Mouse (Mus musculus) hindbrain, embryonic 10.5 days (tissue): ENCODE data around the gene Arhgef11. TPM values are rescaled to one million over a fixed set of nuclear protein-coding genes. Genes with fewer than 3 reads are reported as not detected.

Source experiments
- DNase-seq: peaks from one replicate; pipeline ENCODE4 v3.0.0-alpha.2; 2017; ENCODE audit warnings: low spot score
- H3K27ac ChIP-seq: fragments of 300-500 bp; sonication (generic); 2 replicates; pipeline ENCODE4 v1.5.1; 2016; ENCODE audit warnings: mild to moderate bottlenecking, moderate library complexity
- H3K27me3 ChIP-seq: fragments of 300-500 bp; sonication (generic); 2 replicates; pipeline ENCODE4 v1.6.1; 2016; ENCODE audit warnings: mild to moderate bottlenecking; ENCODE audit not compliant: poor library complexity, insufficient read depth, severe bottlenecking
- H3K36me3 ChIP-seq: fragments of 300-500 bp; sonication (generic); 2 replicates; pipeline ENCODE4 v1.6.1; 2016; ENCODE audit warnings: mild to moderate bottlenecking, moderate library complexity
- H3K4me1 ChIP-seq: fragments of 300-500 bp; sonication (generic); replicated peaks from 2 replicates; pipeline ENCODE4 v1.6.1; 2016; ENCODE audit warnings: mild to moderate bottlenecking
- H3K4me3 ChIP-seq: fragments of 300-500 bp; sonication (generic); 2 replicates; pipeline ENCODE4 v1.5.1; 2016; ENCODE audit warnings: mild to moderate bottlenecking, moderate library complexity
- H3K9me3 ChIP-seq: fragments of 300-500 bp; sonication (generic); 2 replicates; pipeline ENCODE4 v1.6.1; 2016; ENCODE audit warnings: mild to moderate bottlenecking, moderate library complexity
- WGBS: fragments of 180-500 bp; shearing (Covaris S2); methylation state at CpG from one replicate; pipeline ENCODE4 v1.1.7; 2016; 5-methylcytosine and 5-hydroxymethylcytosine counted together
- polyA plus RNA-seq: library from polyadenylated mRNA; unstranded; fragments of >200 nt; fragmentation: Nextera tagmentation; extraction: Ambion mirVana; gene quantifications from 2 replicates; pipeline ENCODE4 v1.2.1, GENCODE M21; 2016

Gene Arhgef11
- polyA plus RNA-seq, 1 experiment from 2014 or later = 18.7 TPM

GRCm38 (mm10) chr3:87624899-87625298 lies 7.5 kb downstream of the Arhgef11 start:
- Histone ChIP-seq H3K27ac (no peak overlapping the region), H3K27me3 (no peaks in the 10 kb centered on the region), H3K4me1 (peaks cover 21% of the 10 kb centered on the region), H3K36me3 (peaks cover 14% of the 10 kb centered on the region), H3K9me3 (no peaks in the 10 kb centered on the region), H3K4me3 (no peak overlapping the region)
- no peak for DNase-seq
- WGBS = 91% methylated on average over 4 of the region's 4 CpGs

GRCm38 (mm10) chr3:87630899-87631298 lies 13.5 kb downstream of the Arhgef11 start:
- Histone ChIP-seq H3K36me3 (peaks cover 6% of the 10 kb centered on the region; the same call in 1 of the 2 replicates), H3K27me3 (no peaks in the 10 kb centered on the region), H3K4me3 (no peak overlapping the region), H3K9me3 (no peaks in the 10 kb centered on the region), H3K4me1 (0 out of 2 replicates have a peak, but pooled peaks cover 12% of the 10 kb centered on the region), H3K27ac (no peak overlapping the region)
- WGBS = 92% methylated on average over 9 of the region's 9 CpGs
- no peak for DNase-seq

- 74% methylated on average over 4 of the region's 4 CpGs for WGBS
- no peak overlapping the region for H3K4me3 ChIP-seq
- H3K27ac ChIP-seq = no peak overlapping the region
- no peak for DNase-seq
- no peaks in the 10 kb centered on the region for H3K9me3 ChIP-seq
- 0 out of 2 replicates have a peak, but pooled peaks cover 12% of the 10 kb centered on the region for H3K4me1 ChIP-seq
- peaks cover 6% of the 10 kb centered on the region; the same call in 1 of the 2 replicates for H3K36me3 ChIP-seq
- H3K27me3 ChIP-seq = no peaks in the 10 kb centered on the region
Measured at GRCm38 (mm10) chr3:87631408-87631807, 14.0 kb downstream of the Arhgef11 start.

DNA sequence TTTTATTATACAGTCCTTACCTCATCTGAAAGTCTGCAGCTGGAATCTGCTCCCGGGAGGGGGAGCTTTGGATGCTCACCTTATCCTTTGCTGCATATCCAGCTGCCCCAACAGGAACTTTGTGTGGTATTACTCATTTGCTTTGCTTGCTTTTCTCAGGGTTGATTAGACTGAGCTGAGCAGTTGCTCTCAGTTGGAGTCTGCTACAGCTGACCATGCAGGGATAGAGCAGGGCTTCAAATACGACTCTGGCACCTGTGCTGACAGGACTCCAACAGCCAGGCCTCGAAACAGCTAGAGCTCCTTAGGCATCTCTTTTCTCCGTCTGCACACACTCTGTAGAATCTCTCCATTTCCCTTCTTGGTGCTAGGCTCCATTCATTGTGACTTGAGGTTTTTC lies 18.2 kb downstream of the Arhgef11 start:
- no peaks in the 10 kb centered on the region for H3K27me3 ChIP-seq
- DNase-seq = no peak
- H3K9me3 ChIP-seq = no peaks in the 10 kb centered on the region
- no peaks in the 10 kb centered on the region for H3K36me3 ChIP-seq
- H3K27ac ChIP-seq = no peak overlapping the region
- H3K4me3 ChIP-seq = no peak overlapping the region
- H3K4me1 ChIP-seq = 0 out of 2 replicates have a peak, but pooled peaks cover 8% of the 10 kb centered on the region
- WGBS = 78% methylated on average over 4 of the region's 4 CpGs

- Histone ChIP-seq H3K4me3 (no peak overlapping the region), H3K36me3 (peaks cover 15% of the 10 kb centered on the region), H3K4me1 (no peaks in the 10 kb centered on the region; the same call in 1 of the 2 replicates), H3K27me3 (no peaks in the 10 kb centered on the region), H3K27ac (no peak overlapping the region), H3K9me3 (no peaks in the 10 kb centered on the region)
- no peak for DNase-seq
- WGBS = 85% methylated on average over 1 of the region's 1 CpGs
Measured at GRCm38 (mm10) chr3:87643453-87643852, 26.1 kb downstream of the Arhgef11 start.

GRCm38 (mm10) chr3:87646174-87646573 lies 28.8 kb downstream of the Arhgef11 start:
- 97% methylated on average over 1 of the region's 1 CpGs for WGBS
- DNase-seq = no peak
- Histone ChIP-seq H3K27ac (no peak overlapping the region), H3K27me3 (no peaks in the 10 kb centered on the region), H3K4me3 (no peak overlapping the region), H3K9me3 (no peaks in the 10 kb centered on the region), H3K36me3 (peaks cover 9% of the 10 kb centered on the region; the same call in 1 of the 2 replicates), H3K4me1 (no peaks in the 10 kb centered on the region; the same call in 1 of the 2 replicates)

DNA sequence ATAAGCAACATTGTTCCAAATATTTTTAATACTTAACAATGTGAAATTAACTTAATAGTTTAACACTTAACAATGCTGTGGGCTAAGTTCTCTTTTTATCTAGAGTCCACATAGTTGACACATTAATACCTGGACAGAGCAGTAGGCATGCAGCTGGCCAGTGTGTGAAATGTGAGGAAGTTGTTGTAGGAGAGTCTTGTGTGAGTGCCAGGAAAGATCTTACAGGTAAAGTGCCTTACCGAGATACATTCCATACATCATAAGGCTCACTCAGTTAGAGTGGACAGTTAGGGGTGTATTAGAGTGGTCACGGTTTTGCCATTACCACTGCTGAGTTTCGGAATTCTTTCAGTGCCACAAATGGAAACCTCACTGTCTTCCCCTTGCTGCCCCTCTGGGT lies 31.7 kb downstream of the Arhgef11 start:
- H3K27ac ChIP-seq = no peak overlapping the region
- DNase-seq = no peak
- H3K4me1 ChIP-seq = no peaks in the 10 kb centered on the region
- 88% methylated on average over 3 of the region's 3 CpGs for WGBS
- no peak overlapping the region for H3K4me3 ChIP-seq
- H3K9me3 ChIP-seq = no peaks in the 10 kb centered on the region
- no peaks in the 10 kb centered on the region for H3K36me3 ChIP-seq
- no peaks in the 10 kb centered on the region for H3K27me3 ChIP-seq

GRCm38 (mm10) chr3:87658348-87658747 lies 41.0 kb downstream of the Arhgef11 start:
- Histone ChIP-seq H3K27ac (no peak overlapping the region), H3K4me3 (no peak overlapping the region), H3K27me3 (no peaks in the 10 kb centered on the region), H3K4me1 (peaks cover 6% of the 10 kb centered on the region; the same call in 1 of the 2 replicates), H3K9me3 (no peaks in the 10 kb centered on the region), H3K36me3 (0 out of 2 replicates have a peak, but pooled peaks cover 6% of the 10 kb centered on the region)
- WGBS = 68% methylated on average over 2 of the region's 2 CpGs
- no peak for DNase-seq

DNA sequence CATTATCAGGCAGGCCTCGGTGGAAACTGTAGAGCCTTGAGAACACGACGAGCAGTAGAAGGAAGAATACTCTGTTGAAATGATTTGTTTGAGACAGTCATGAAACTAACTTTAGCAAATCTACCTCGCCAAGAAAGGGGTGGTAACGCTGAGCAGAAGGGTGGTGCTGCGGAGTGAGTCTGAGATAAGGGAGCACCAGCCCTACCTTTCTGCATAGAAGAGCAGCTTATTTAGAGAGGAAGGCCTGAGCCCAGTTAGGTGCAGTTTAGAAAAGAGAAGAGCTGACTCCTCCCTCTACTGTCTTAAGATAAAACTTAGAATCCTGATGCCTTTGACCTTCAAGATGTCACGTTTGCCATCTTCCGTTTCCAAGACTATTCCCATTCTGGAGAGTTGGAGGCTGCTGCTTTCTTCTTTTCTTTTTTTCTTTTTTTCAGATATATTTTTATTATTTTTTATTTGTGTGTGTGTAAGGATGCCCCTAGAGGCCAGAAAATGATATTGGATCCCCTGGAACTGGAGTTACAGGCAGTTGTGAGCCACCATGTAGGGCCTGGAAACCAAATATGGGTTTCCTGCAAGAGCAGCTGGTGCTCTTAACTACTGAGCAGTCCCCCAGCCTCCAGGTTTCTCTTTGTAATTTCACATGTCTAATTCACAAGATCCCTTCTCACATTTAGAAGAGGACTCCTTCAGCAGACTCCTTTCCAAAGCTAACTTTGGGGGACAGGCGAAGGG lies 42.5 kb downstream of the Arhgef11 start:
- H3K9me3 ChIP-seq = no peaks in the 10 kb centered on the region
- 93% methylated on average over 9 of the region's 9 CpGs for WGBS
- 0 out of 2 replicates have a peak, but pooled peaks cover 6% of the 10 kb centered on the region for H3K36me3 ChIP-seq
- H3K4me1 ChIP-seq = peaks cover 11% of the 10 kb centered on the region; the same call in 1 of the 2 replicates
- DNase-seq = no peak
- H3K27me3 ChIP-seq = no peaks in the 10 kb centered on the region
- no peak overlapping the region for H3K4me3 ChIP-seq
- H3K27ac ChIP-seq = no peak overlapping the region

DNA sequence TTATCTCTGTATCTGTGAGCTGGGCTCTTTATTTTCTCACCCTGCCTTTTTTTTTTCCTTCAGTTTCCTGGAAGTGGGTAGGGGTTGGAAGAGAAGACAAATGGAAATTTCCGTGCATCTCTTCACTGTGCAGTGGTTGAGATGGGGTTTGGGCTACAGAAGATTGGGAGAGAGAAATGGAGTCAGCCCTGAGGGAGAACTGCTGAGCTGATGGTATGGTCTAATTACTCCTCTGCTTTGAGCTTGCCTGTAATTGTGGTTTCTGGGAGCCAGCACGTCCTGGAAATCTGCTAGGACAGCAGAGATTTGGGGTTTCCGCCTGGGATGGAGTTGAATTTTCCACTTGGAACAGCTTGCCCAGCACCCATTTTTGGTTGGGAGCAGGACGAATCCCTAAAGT lies 43.1 kb downstream of the Arhgef11 start:
- peaks cover 11% of the 10 kb centered on the region; the same call in 1 of the 2 replicates for H3K4me1 ChIP-seq
- no peaks in the 10 kb centered on the region for H3K9me3 ChIP-seq
- no peak overlapping the region for H3K27ac ChIP-seq
- H3K27me3 ChIP-seq = no peaks in the 10 kb centered on the region
- DNase-seq = no peak
- 91% methylated on average over 4 of the region's 4 CpGs for WGBS
- H3K36me3 ChIP-seq = 0 out of 2 replicates have a peak, but pooled peaks cover 3% of the 10 kb centered on the region
- H3K4me3 ChIP-seq = no peak overlapping the region

DNA sequence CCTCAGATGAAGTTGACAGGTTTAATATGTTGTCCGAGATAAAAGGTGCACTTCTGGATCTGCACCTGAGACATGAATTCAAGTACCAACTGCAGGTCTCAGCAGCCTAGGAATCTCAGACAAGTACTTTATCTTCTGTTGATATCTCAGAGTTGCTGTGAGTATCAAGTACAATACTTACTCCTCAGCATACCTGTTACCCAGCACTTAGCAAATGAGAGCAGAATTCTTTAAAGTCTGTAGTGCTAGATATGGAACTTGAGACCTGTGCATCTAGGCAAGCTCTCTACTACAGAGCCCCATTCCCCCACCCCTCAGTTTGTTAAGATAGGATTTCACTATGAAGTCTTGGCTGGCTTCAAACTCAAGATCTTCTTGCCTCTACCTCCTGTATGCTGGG lies 43.9 kb downstream of the Arhgef11 start:
- H3K9me3 ChIP-seq = no peaks in the 10 kb centered on the region; the same call in 1 of the 2 replicates
- H3K27me3 ChIP-seq = no peaks in the 10 kb centered on the region
- peaks cover 14% of the 10 kb centered on the region for H3K4me1 ChIP-seq
- no peak overlapping the region for H3K27ac ChIP-seq
- no peak for DNase-seq
- H3K36me3 ChIP-seq = peaks cover 8% of the 10 kb centered on the region; the same call in 1 of the 2 replicates
- no peak overlapping the region for H3K4me3 ChIP-seq
- 95% methylated on average over 1 of the region's 1 CpGs for WGBS

DNA sequence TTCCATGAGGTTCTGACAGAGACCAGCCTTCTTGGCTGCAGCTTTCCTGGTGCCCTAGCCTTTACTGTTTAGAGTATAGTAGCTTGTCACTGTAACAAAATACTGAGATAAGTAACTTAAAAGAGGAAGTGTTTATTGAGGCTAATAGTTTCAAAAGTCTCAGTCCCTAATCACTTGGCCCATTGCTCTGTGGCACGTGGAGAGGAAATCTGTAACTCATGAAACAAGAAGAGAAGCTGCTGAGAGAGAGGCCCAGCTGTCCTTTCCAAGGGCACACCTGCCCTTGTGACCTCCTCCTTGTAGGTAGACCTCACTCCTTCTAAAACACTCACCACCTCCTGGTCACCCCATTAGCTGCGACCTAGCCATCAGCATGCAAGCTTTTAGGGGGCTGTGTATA lies 101.2 kb downstream of the Arhgef11 start:
- Histone ChIP-seq H3K9me3 (no peaks in the 10 kb centered on the region), H3K27me3 (no peaks in the 10 kb centered on the region), H3K4me1 (no peaks in the 10 kb centered on the region), H3K27ac (no peak overlapping the region), H3K4me3 (no peak overlapping the region), H3K36me3 (peaks cover 95% of the 10 kb centered on the region)
- no peak for DNase-seq
- 86% methylated on average over 2 of the region's 2 CpGs for WGBS

- Histone ChIP-seq H3K9me3 (no peaks in the 10 kb centered on the region), H3K27me3 (no peaks in the 10 kb centered on the region), H3K4me3 (no peak overlapping the region), H3K36me3 (peaks cover 94% of the 10 kb centered on the region), H3K27ac (no peak overlapping the region), H3K4me1 (no peaks in the 10 kb centered on the region)
- DNase-seq = no peak
- 80% methylated on average over 6 of the region's 6 CpGs for WGBS
Measured at GRCm38 (mm10) chr3:87724556-87724955, 107.2 kb downstream of the Arhgef11 start.
